Mouse (Mus musculus) heart, embryonic 10.5 days (tissue): ENCODE measurements around the gene Slc2a9. TPM values are rescaled to one million over a fixed set of nuclear protein-coding genes. Genes with fewer than 3 reads are reported as not detected.

Experiments used
- DNase-seq: peaks from one replicate; pipeline ENCODE4 v3.0.0-alpha.2; 2017; ENCODE audit warnings: low spot score
- H3K27ac ChIP-seq: fragments of 300-500 bp; sonication (generic); 2 replicates; pipeline ENCODE4 v1.5.1; 2016; ENCODE audit warnings: mild to moderate bottlenecking
- H3K27me3 ChIP-seq: fragments of 300-500 bp; sonication (generic); 2 replicates; pipeline ENCODE4 v1.6.1; 2016; ENCODE audit warnings: mild to moderate bottlenecking; ENCODE audit not compliant: poor library complexity, insufficient read depth, severe bottlenecking
- H3K36me3 ChIP-seq: fragments of 300-500 bp; sonication (generic); 2 replicates; pipeline ENCODE4 v1.6.1; 2016; ENCODE audit warnings: mild to moderate bottlenecking, moderate library complexity
- H3K4me1 ChIP-seq: fragments of 300-500 bp; sonication (generic); 2 replicates; pipeline ENCODE4 v1.6.1; 2016; ENCODE audit warnings: mild to moderate bottlenecking
- H3K4me3 ChIP-seq: fragments of 300-500 bp; sonication (generic); 2 replicates; pipeline ENCODE4 v1.5.1; 2016; ENCODE audit warnings: mild to moderate bottlenecking, moderate library complexity
- H3K9me3 ChIP-seq: fragments of 300-500 bp; sonication (generic); 2 replicates; pipeline ENCODE4 v1.6.1; 2016; ENCODE audit warnings: mild to moderate bottlenecking, moderate library complexity
- whole genome bisulfite sequencing: fragments of 180-500 bp; shearing (Covaris S2); methylation state at CpG from one replicate; pipeline ENCODE4 v1.1.7; 2016; 5-methylcytosine and 5-hydroxymethylcytosine counted together
- polyA plus RNA-seq: library from polyadenylated mRNA; unstranded; fragments of >200 nt; fragmentation: Nextera tagmentation; extraction: Ambion mirVana; gene quantifications from 2 replicates; pipeline ENCODE4 v1.2.1, GENCODE M21; 2016

The Slc2a9 gene
- polyA plus RNA-seq, 1 experiment from 2014 or later: 0.31 TPM

GRCm38 (mm10) chr5:38532084-38532483 lies 29.1 kb upstream of the Slc2a9 start:
- DNase-seq: no peak
- no peaks in the 10 kb centered on the region for H3K27me3 ChIP-seq
- H3K4me1 ChIP-seq: no peaks in the 10 kb centered on the region
- no peak overlapping the region for H3K27ac ChIP-seq
- WGBS: 86% methylated on average over 4 of the region's 4 CpGs
- no peak overlapping the region for H3K4me3 ChIP-seq
- no peaks in the 10 kb centered on the region for H3K9me3 ChIP-seq
- H3K36me3 ChIP-seq: peaks cover 99% of the 10 kb centered on the region

- no peaks in the 10 kb centered on the region for H3K4me1 ChIP-seq
- no peak overlapping the region for H3K27ac ChIP-seq
- H3K27me3 ChIP-seq: no peaks in the 10 kb centered on the region
- 75% methylated on average over 6 of the region's 6 CpGs for WGBS
- DNase-seq: no peak
- no peak overlapping the region for H3K4me3 ChIP-seq
- H3K9me3 ChIP-seq: no peaks in the 10 kb centered on the region
- H3K36me3 ChIP-seq: peaks cover 98% of the 10 kb centered on the region
These were observed 26.9 kb upstream of the Slc2a9 start for GRCm38 (mm10) chr5:38529724-38530428.

GRCm38 (mm10) chr5:38522977-38523376 lies 20.0 kb upstream of the Slc2a9 start:
- H3K4me1 ChIP-seq: no peaks in the 10 kb centered on the region
- H3K27me3 ChIP-seq: no peaks in the 10 kb centered on the region
- no peak for DNase-seq
- WGBS: 95% methylated on average over 5 of the region's 5 CpGs
- H3K27ac ChIP-seq: no peak overlapping the region
- no peak overlapping the region for H3K4me3 ChIP-seq
- H3K36me3 ChIP-seq: peaks cover 30% of the 10 kb centered on the region
- no peaks in the 10 kb centered on the region for H3K9me3 ChIP-seq

- 43% methylated on average over 1 of the region's 1 CpGs for WGBS
- H3K4me3 ChIP-seq: no peak overlapping the region
- no peaks in the 10 kb centered on the region for H3K27me3 ChIP-seq
- DNase-seq: no peak
- H3K27ac ChIP-seq: no peak overlapping the region
- H3K4me1 ChIP-seq: 0 out of 2 replicates have a peak, but pooled peaks cover 4% of the 10 kb centered on the region
- no peaks in the 10 kb centered on the region for H3K9me3 ChIP-seq
- peaks cover 9% of the 10 kb centered on the region for H3K36me3 ChIP-seq
These were observed 17.9 kb upstream of the Slc2a9 start for GRCm38 (mm10) chr5:38520838-38521237.

- Histone ChIP-seq H3K4me3 (no peak overlapping the region), H3K27me3 (peaks cover 7% of the 10 kb centered on the region; the same call in 1 of the 2 replicates), H3K27ac (no peak overlapping the region), H3K9me3 (no peaks in the 10 kb centered on the region), H3K36me3 (no peaks in the 10 kb centered on the region), H3K4me1 (peaks cover 16% of the 10 kb centered on the region)
- 47% methylated on average over 6 of the region's 6 CpGs for WGBS
- DNase-seq: no peak
These were observed 13.3 kb upstream of the Slc2a9 start for GRCm38 (mm10) chr5:38516267-38516666.

- Histone ChIP-seq H3K4me1 (peaks cover 25% of the 10 kb centered on the region), H3K4me3 (no peak overlapping the region), H3K36me3 (no peaks in the 10 kb centered on the region), H3K27ac (peak overlapping the region; percentile 38; the same call in 1 of the 2 replicates), H3K27me3 (peaks cover 7% of the 10 kb centered on the region; the same call in 1 of the 2 replicates), H3K9me3 (no peaks in the 10 kb centered on the region)
- DNase-seq: no peak
- 15% methylated on average over 2 of the region's 2 CpGs for WGBS
These were observed 10.0 kb upstream of the Slc2a9 start for GRCm38 (mm10) chr5:38512991-38513390.

- no peaks in the 10 kb centered on the region for H3K36me3 ChIP-seq
- no peaks in the 10 kb centered on the region for H3K9me3 ChIP-seq
- peaks cover 35% of the 10 kb centered on the region for H3K4me1 ChIP-seq
- WGBS: 27% methylated on average over 4 of the region's 4 CpGs
- no peak overlapping the region for H3K4me3 ChIP-seq
- peaks cover 10% of the 10 kb centered on the region; the same call in 1 of the 2 replicates for H3K27me3 ChIP-seq
- DNase-seq: peak; percentile 94
- H3K27ac ChIP-seq: peak overlapping the region; percentile 75; the same call in 1 of the 2 replicates
These were observed 6.6 kb upstream of the Slc2a9 start for GRCm38 (mm10) chr5:38509568-38509967.

GRCm38 (mm10) chr5:38505435-38505765 lies 2.5 kb upstream of the Slc2a9 start:
- Histone ChIP-seq H3K4me3 (no peak overlapping the region), H3K9me3 (no peaks in the 10 kb centered on the region), H3K27me3 (peaks cover 3% of the 10 kb centered on the region; the same call in 1 of the 2 replicates), H3K27ac (peak overlapping the region; percentile 80), H3K36me3 (no peaks in the 10 kb centered on the region), H3K4me1 (peaks cover 32% of the 10 kb centered on the region)
- 51% methylated on average over 3 of the region's 3 CpGs for WGBS
- no peak for DNase-seq

GRCm38 (mm10) chr5:38504747-38505434 lies 1.9 kb upstream of the Slc2a9 start:
- H3K4me3 ChIP-seq: no peak overlapping the region
- 57% methylated on average over 6 of the region's 6 CpGs for WGBS
- no peaks in the 10 kb centered on the region for H3K36me3 ChIP-seq
- peaks cover 3% of the 10 kb centered on the region; the same call in 1 of the 2 replicates for H3K27me3 ChIP-seq
- no peak for DNase-seq
- H3K9me3 ChIP-seq: no peaks in the 10 kb centered on the region
- H3K4me1 ChIP-seq: peaks cover 27% of the 10 kb centered on the region; the same call in 1 of the 2 replicates
- H3K27ac ChIP-seq: peak overlapping the region; percentile 80

GRCm38 (mm10) chr5:38504116-38504515 lies 1.2 kb upstream of the Slc2a9 start:
- no peak for DNase-seq
- peaks cover 3% of the 10 kb centered on the region; the same call in 1 of the 2 replicates for H3K27me3 ChIP-seq
- H3K4me1 ChIP-seq: peaks cover 25% of the 10 kb centered on the region; the same call in 1 of the 2 replicates
- 87% methylated on average over 1 of the region's 1 CpGs for WGBS
- H3K4me3 ChIP-seq: no peak overlapping the region
- no peaks in the 10 kb centered on the region for H3K36me3 ChIP-seq
- H3K9me3 ChIP-seq: no peaks in the 10 kb centered on the region
- H3K27ac ChIP-seq: peak overlapping the region; percentile 80; the same call in 1 of the 2 replicates

GRCm38 (mm10) chr5:38500043-38500442 lies 2.9 kb downstream of the Slc2a9 start:
- Histone ChIP-seq H3K4me1 (peaks cover 18% of the 10 kb centered on the region; the same call in 1 of the 2 replicates), H3K36me3 (no peaks in the 10 kb centered on the region), H3K27ac (peak overlapping the region; percentile 59; the same call in 1 of the 2 replicates), H3K4me3 (no peak overlapping the region), H3K9me3 (no peaks in the 10 kb centered on the region), H3K27me3 (no peaks in the 10 kb centered on the region)
- no peak for DNase-seq
- WGBS: 81% methylated on average over 8 of the region's 8 CpGs

GRCm38 (mm10) chr5:38499316-38499811 lies 3.6 kb downstream of the Slc2a9 start:
- H3K4me3 ChIP-seq: no peak overlapping the region
- no peak for DNase-seq
- 73% methylated on average over 7 of the region's 7 CpGs for WGBS
- no peaks in the 10 kb centered on the region for H3K9me3 ChIP-seq
- peak overlapping the region; percentile 59 for H3K27ac ChIP-seq
- H3K36me3 ChIP-seq: no peaks in the 10 kb centered on the region
- H3K27me3 ChIP-seq: no peaks in the 10 kb centered on the region
- H3K4me1 ChIP-seq: peaks cover 13% of the 10 kb centered on the region; the same call in 1 of the 2 replicates

GRCm38 (mm10) chr5:38498479-38498878 lies 4.5 kb downstream of the Slc2a9 start:
- no peaks in the 10 kb centered on the region for H3K9me3 ChIP-seq
- no peaks in the 10 kb centered on the region for H3K27me3 ChIP-seq
- H3K27ac ChIP-seq: no peak overlapping the region
- no peak overlapping the region for H3K4me3 ChIP-seq
- no peak for DNase-seq
- H3K36me3 ChIP-seq: no peaks in the 10 kb centered on the region
- 67% methylated on average over 5 of the region's 5 CpGs for WGBS
- H3K4me1 ChIP-seq: peaks cover 12% of the 10 kb centered on the region; the same call in 1 of the 2 replicates
